11 mouse cellular contexts compared by ENCODE assay signal in genomic region chr19:16437170-16437483, GRCm38 (mm10). TPM values are rescaled to one million over a fixed set of nuclear protein-coding genes. Genes with fewer than 3 reads are reported as not detected.
DNase-seq lines count a peak whose midpoint lies in the region; ATAC-seq lines count a peak whose summit lies in the region.
"Had no signal": no experiment of that assay in that cellular context is flagged by ENCODE, and none has a peak within 500 bp of the region (broad histone marks: within the 10 kb centered on the region; RNA-seq: fewer than 3 reads in every experiment).

No protein-coding gene starts in this region.

- 66% methylated on average over 4 of the region's 4 CpGs for WGBS in kidney, embryonic 15.5 days
- WGBS in embryonic facial prominence, embryonic 13.5 days: 38% methylated on average over 4 of the region's 4 CpGs
- WGBS in hindbrain, embryonic 16.5 days: 27% methylated on average over 4 of the region's 4 CpGs
- 14% methylated on average over 4 of the region's 4 CpGs for WGBS in midbrain, embryonic 13.5 days

- H3K4me1 ChIP-seq in kidney, embryonic 15.5 days: peaks cover 51% of the 10 kb centered on the region
- peaks cover 33% of the 10 kb centered on the region for H3K4me1 ChIP-seq in embryonic facial prominence, embryonic 13.5 days
- peaks cover 19% of the 10 kb centered on the region for H3K4me1 ChIP-seq in hindbrain, embryonic 16.5 days (ENCODE audit: control insufficient read depth, insufficient read depth, low read depth, low read length)
- H3K4me1 ChIP-seq in midbrain, embryonic 13.5 days (replicated peaks): peaks cover 19% of the 10 kb centered on the region

- H3K36me3 ChIP-seq in kidney, embryonic 15.5 days: no peaks in the 10 kb centered on the region
- H3K36me3 ChIP-seq in embryonic facial prominence, embryonic 13.5 days: no peaks in the 10 kb centered on the region
- no peaks in the 10 kb centered on the region for H3K36me3 ChIP-seq in hindbrain, embryonic 16.5 days (ENCODE audit: control insufficient read depth, insufficient read depth, low read length)
- H3K36me3 ChIP-seq in midbrain, embryonic 13.5 days: no peaks in the 10 kb centered on the region
- H3K36me3 ChIP-seq: G1E had no signal

- no peak for ATAC-seq in kidney, embryonic 15.5 days (replicated peaks; ENCODE audit: low FRiP score)
- ATAC-seq in embryonic facial prominence, embryonic 13.5 days (ENCODE audit: insufficient number of reproducible peaks, insufficient read depth, low FRiP score, low TSS enrichment, low read depth): no peak
- ATAC-seq in hindbrain, embryonic 16.5 days: no peak
- no peak for ATAC-seq in midbrain, embryonic 13.5 days
- no peak for ATAC-seq in erythroblast, adult 5-6 weeks (replicated peaks; ENCODE audit: low FRiP score, poor library complexity, severe bottlenecking)

- H3K27ac ChIP-seq in kidney, embryonic 15.5 days: peak overlapping the region; percentile 70
- no peak overlapping the region for H3K27ac ChIP-seq in embryonic facial prominence, embryonic 13.5 days
- no peak overlapping the region for H3K27ac ChIP-seq in hindbrain, embryonic 16.5 days (ENCODE audit: low read depth, low read length)
- H3K27ac ChIP-seq in midbrain, embryonic 13.5 days: no peak overlapping the region
- H3K27ac ChIP-seq: macrophage had no signal

- no peak for DNase-seq in kidney, postnatal 14 days
- DNase-seq in urinary bladder, postnatal 25 days (ENCODE audit: low spot score): no peak
- no peak for DNase-seq in retina, embryonic 14.5 days (ENCODE audit: low spot score)

- no peak overlapping the region for H3K9ac ChIP-seq in kidney, embryonic 15.5 days
- H3K9ac ChIP-seq in embryonic facial prominence, embryonic 13.5 days: no peak overlapping the region
- H3K9ac ChIP-seq in hindbrain, embryonic 16.5 days (ENCODE audit: low read depth, low read length): no peak overlapping the region
- H3K9ac ChIP-seq in midbrain, embryonic 13.5 days (replicated peaks): no peak overlapping the region

- no peaks in the 10 kb centered on the region for H3K9me3 ChIP-seq in kidney, embryonic 15.5 days (replicated peaks)
- H3K9me3 ChIP-seq in embryonic facial prominence, embryonic 13.5 days: no peaks in the 10 kb centered on the region
- no peaks in the 10 kb centered on the region for H3K9me3 ChIP-seq in hindbrain, embryonic 16.5 days (ENCODE audit: control insufficient read depth, low read length)
- H3K9me3 ChIP-seq in midbrain, embryonic 13.5 days: no peaks in the 10 kb centered on the region
- H3K9me3 ChIP-seq: G1E had no signal

- H3K4me2 ChIP-seq in kidney, embryonic 15.5 days: peak overlapping the region; percentile 85
- peak overlapping the region; percentile 80 for H3K4me2 ChIP-seq in embryonic facial prominence, embryonic 13.5 days
- H3K4me2 ChIP-seq in hindbrain, embryonic 16.5 days (ENCODE audit: low read length): peak overlapping the region; percentile 60; the same call in 1 of the 2 replicates
- 0 out of 2 replicates have a peak overlapping the region, but pooled peaks have one; percentile 70 for H3K4me2 ChIP-seq in midbrain, embryonic 13.5 days (replicated peaks)

- H3K4me3 ChIP-seq in kidney, embryonic 15.5 days (replicated peaks): peak overlapping the region; percentile 47
- peak overlapping the region; percentile 46 for H3K4me3 ChIP-seq in embryonic facial prominence, embryonic 13.5 days
- H3K4me3 ChIP-seq in hindbrain, embryonic 16.5 days (ENCODE audit: low read length): no peak overlapping the region
- H3K4me3 ChIP-seq in midbrain, embryonic 13.5 days (replicated peaks): peak overlapping the region; percentile 44

- H3K27me3 ChIP-seq in kidney, embryonic 15.5 days: peaks cover 18% of the 10 kb centered on the region
- peaks cover 53% of the 10 kb centered on the region for H3K27me3 ChIP-seq in embryonic facial prominence, embryonic 13.5 days
- peaks cover 13% of the 10 kb centered on the region for H3K27me3 ChIP-seq in hindbrain, embryonic 16.5 days (replicated peaks; ENCODE audit: control insufficient read depth, insufficient read depth, low read length)
- H3K27me3 ChIP-seq in midbrain, embryonic 13.5 days: peaks cover 49% of the 10 kb centered on the region

RNA-seq across cellular contexts. Expression of gene Gna14, which starts 1.6 kb away (rescaled TPM):
- 10.0 and 10.5 TPM in 2 replicates for polyA plus RNA-seq in kidney, embryonic 15.5 days (2015; fragmentation: Nextera tagmentation; extraction: Ambion mirVana)
- 2.5 and 2.6 TPM in 2 replicates for polyA plus RNA-seq in embryonic facial prominence, embryonic 13.5 days (2015; fragmentation: Nextera tagmentation; extraction: Ambion mirVana)
- 0.62 and 0.88 TPM in 2 replicates for polyA plus RNA-seq in hindbrain, embryonic 16.5 days (2015; fragmentation: Nextera tagmentation; extraction: Ambion mirVana)
- polyA plus RNA-seq in midbrain, embryonic 13.5 days (2015; fragmentation: Nextera tagmentation; extraction: Ambion mirVana): 0.28 and 0.51 TPM in 2 replicates
- 1.3 TPM in 1 of 2 replicates, not detected in the other for total RNA-seq in erythroblast, adult 5-6 weeks (2015; ENCODE audit: low replicate concordance)
- total RNA-seq in erythroblast, adult 5-6 weeks (2017; ENCODE audit: low replicate concordance): 0.09 and 0.42 TPM in 2 replicates
- total RNA-seq: G1E had no signal
- polyA plus RNA-seq: erythroblast, embryonic 14.5 days; G1E had no signal
